Mouse (Mus musculus): ENCODE results near the gene Papss2.
"Not testable (repeated sequence)": the region's sequence is repeated elsewhere in the genome, so short reads cannot be mapped to it uniquely, and the experiment has no call there.

The Papss2 gene

GRCm38 (mm10) chr19:32637357-32638275 is 42.0 kb downstream of the Papss2 start:
- no peak for DNase-seq (ENCODE audit: extremely low spot score, low spot score)

DNA sequence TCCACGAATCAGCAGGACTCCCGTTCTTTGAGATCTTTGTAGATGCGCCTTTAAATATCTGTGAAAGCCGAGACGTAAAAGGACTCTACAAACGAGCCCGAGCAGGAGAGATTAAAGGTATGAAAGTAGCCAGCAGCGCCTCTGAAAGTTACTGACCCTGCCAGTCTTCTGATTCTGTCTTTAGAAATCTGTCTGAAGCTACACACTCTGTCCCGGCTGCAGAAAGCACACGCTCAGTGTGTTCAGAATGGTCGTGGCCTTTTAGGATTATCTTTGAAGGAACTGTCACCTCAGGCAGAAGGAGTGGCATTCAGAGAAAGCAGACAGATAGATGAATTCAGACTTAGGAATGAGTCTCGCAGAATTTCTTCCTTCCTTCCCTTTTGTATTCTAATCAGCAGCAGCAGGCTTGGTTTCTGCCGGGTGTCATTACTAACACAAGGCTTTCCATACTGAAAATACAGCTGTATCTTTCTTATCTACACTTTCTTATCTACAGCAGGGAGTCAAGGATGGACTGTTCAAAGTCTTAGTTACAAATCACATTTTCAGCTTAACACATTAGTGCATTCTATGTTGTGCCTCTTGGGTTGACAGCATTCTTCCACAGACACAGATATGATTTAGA is 42.8 kb downstream of the Papss2 start:
- no peak for DNase-seq (ENCODE audit: extremely low spot score, low spot score)

DNA sequence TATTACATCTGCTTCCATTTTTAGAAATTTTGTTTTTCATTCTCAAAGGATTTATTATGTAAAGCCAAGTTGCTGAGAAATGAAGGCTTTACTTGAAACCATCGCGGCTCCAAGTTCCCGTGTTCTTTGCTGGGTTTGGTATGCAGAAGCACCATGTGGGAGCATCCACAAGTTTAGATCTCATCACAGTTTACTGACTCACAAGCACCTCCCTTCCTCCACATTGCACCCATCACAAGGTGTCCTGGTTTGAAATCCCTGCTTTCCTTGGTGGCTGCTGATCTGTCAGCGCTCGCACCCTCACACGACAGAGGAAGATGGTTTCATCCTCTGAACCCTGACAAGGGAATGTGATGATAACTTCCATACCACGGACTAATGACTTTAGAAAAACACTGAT is 45.9 kb downstream of the Papss2 start:
- DNase-seq (ENCODE audit: extremely low spot score, low spot score): no peak

- no peak for DNase-seq (ENCODE audit: extremely low spot score, low spot score)
These were observed 46.4 kb downstream of the Papss2 start for GRCm38 (mm10) chr19:32641995-32642394.

- no peak for DNase-seq (ENCODE audit: extremely low spot score, low spot score)
These were observed 48.1 kb downstream of the Papss2 start for GRCm38 (mm10) chr19:32643642-32644041.

DNA sequence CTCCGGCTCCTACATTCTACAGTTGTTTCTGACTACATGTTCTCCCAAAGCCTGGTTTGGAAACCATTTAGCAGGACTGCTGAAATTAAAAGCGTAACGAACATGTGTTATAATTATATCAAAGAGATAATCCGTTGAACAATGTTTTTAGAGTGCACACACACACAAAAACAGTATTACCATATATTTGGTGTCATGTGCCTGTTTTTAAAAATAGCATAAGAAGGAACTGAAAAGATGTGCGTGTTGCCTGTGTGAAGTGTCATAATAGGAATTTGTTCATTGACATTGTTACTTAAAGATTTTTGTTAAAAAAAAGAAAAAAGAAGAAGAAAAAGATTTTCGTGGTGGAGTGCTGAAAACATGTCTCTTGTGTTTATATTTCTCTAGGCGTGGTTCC is 50.3 kb downstream of the Papss2 start:
- no peak for DNase-seq (ENCODE audit: extremely low spot score, low spot score)

DNA sequence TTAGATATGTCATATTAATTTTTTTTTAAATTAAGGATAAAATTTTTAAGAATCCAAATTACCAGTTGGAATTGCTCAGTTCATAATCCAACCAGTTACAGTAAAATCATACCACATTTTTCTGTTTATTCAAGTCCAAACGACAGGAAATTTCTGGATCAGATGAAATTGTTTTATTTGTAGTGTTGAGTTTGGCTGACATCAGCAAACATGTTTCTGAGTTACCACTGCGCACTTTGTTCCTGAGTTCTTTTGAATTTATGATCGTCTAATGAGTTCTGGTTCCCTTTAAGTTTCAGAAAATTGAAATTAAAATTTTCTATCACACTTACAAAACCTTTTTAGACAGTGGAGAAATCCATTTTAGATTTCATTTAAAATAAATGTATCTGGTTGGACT is 50.8 kb downstream of the Papss2 start:
- DNase-seq (ENCODE audit: extremely low spot score, low spot score): no peak

- no peak for DNase-seq (ENCODE audit: extremely low spot score, low spot score)
These were observed 52.5 kb downstream of the Papss2 start for GRCm38 (mm10) chr19:32648019-32648571.

GRCm38 (mm10) chr19:32651046-32651445 is 55.5 kb downstream of the Papss2 start:
- no peak for DNase-seq (ENCODE audit: extremely low spot score, low spot score)

GRCm38 (mm10) chr19:32653122-32653521 is 57.5 kb downstream of the Papss2 start:
- no peak for DNase-seq (ENCODE audit: extremely low spot score, low spot score)

DNA sequence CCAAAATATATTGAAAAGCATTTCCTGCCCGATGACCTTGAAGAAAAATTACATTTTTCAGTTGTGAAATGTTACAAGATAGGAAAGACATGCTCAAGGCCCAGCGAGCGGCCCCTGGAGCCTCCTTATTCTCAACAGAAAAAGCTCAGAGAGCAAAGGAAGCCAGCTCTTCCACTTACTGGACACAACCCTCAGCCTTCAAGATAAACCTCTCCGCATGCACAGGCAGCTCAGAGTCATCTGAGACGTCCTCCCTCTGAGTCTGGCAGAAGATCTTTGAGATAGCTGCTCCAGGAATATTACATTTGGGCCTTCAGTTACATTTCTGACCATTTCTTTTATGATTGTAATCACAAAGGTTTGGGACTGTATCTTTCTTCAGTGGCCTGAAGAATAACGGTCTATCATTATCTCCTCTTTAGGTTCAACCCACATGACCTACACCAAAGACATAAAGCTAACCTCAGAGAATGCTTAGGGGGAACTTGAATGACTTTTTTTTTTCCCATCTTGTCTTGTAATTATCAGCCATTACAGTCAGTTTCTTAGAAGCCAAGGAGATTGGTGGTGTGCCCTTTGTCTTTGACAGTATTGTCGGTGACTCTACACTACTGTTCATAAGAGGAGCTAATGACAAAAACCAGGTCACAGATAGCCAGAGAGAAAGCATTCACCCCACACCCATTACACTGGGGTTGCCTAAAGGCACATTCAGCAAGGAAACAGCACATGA is 58.2 kb downstream of the Papss2 start:
- no peak for DNase-seq (ENCODE audit: extremely low spot score, low spot score)

DNA sequence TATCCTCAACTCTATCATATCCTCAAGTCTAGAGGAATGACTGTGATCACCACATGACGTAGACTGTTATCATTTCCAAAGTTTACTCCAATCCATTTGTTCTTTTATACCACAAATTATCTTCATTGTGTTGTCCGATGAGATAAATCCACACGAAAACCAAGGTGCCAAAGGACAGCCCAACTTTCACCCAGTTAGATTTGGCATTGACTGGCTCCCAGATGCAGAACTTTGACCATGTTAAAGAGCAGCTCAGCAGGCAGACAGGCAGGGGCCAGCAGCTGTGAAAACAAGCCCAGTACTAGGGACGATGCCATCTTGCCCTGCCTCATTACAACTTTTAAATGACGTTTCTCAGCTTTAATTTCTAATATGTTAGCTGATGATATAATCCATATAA is 63.8 kb downstream of the Papss2 start:
- DNase-seq (ENCODE audit: extremely low spot score, low spot score): no peak

DNA sequence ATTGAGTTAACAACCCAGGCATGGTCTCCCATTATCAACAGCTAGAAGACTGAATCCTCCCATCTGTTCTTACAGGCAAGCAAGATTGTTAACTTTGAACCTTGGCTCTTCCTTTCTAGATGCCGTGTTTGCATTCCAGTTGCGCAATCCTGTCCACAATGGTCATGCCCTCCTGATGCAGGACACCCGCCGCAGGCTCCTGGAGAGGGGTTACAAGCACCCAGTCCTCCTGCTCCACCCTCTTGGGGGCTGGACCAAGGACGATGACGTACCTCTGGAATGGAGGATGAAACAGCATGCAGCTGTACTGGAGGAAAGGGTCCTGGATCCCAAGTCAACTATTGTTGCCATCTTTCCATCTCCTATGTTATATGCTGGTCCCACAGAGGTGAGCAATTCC is 67.3 kb downstream of the Papss2 start:
- DNase-seq (ENCODE audit: extremely low spot score, low spot score): no peak

GRCm38 (mm10) chr19:32665243-32665642 is 69.7 kb downstream of the Papss2 start:
- DNase-seq (ENCODE audit: extremely low spot score, low spot score): no peak

DNA sequence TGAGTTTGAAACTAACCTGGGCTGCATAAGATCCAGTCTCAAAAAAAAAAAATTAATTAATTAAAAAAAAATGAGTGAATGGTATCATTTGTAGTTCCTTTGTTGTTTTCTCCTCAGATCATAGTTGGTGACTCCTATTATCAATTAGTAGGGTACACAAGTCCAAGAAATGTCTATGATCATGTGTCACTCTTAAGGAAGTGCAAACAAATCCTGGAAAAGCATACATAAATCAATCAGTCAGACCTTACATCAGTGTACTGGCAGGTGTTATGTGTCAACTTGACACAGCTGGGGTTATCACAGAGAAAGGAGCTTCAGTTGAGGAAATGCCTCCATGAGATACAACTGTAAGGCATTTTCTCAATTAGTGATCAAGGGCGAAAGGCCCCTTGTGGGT is 72.2 kb downstream of the Papss2 start:
- DNase-seq (ENCODE audit: extremely low spot score, low spot score): not testable (repeated sequence)

DNA sequence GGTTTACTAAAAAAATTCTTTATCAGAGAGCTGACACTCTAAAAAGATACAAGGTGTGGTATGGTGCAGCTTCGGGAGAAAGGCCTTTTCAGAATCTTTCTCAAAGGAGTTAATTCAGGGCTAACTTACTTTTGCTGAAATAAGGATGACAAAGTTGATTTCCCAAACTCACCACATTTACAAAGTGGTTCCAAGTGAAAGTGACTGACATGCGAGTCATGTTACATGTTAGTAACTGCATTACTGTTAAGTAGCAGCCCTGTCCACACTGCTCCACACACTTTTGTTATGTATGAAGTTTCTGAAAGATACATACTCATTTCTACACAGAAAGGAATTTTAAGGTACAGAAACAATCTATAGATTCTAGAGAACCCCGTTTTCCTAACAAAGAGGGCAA is 80.2 kb downstream of the Papss2 start:
- no peak for DNase-seq (ENCODE audit: extremely low spot score, low spot score)

DNA sequence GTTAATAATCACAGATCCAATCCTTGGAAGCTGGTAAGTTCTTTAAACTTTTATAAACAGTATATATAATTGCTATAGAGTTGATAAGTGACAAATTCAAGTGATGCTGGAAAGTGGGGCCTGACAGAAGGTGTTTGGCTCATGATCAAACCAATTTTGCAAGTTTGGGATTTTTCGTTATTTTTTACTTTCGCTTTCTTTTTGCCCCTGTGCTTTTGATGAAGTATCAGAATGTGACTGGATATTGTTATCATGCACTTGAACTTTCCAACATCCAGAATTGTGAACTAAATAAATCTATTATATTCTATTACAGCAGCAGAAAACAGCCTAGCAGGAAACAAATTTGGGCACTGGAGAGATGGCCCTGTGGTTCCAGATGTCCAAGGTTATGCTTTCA is 85.3 kb downstream of the Papss2 start:
- DNase-seq (ENCODE audit: extremely low spot score, low spot score): no peak

DNA sequence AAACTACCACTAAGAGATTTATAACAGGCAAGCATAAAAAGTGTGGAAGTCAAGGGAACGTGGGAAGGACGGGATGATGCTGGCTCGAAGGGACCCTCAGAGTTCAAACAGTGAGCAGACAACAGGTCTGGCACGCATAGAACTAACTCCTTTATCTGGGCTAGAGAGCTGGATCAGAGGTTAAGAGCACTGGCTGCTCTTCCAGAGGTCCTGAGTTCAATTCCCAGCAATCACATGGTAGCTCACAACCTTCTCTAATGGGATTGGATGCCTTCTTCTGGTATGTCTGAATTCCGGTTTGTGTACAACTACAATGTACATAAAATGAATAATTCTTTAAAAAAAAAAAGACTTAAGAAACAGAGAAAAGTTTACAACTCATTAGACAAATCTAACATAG is 87.5 kb downstream of the Papss2 start:
- no peak for DNase-seq (ENCODE audit: extremely low spot score, low spot score)

GRCm38 (mm10) chr19:32687721-32688120 is 92.1 kb downstream of the Papss2 start:
- DNase-seq (ENCODE audit: extremely low spot score, low spot score): no peak

DNA sequence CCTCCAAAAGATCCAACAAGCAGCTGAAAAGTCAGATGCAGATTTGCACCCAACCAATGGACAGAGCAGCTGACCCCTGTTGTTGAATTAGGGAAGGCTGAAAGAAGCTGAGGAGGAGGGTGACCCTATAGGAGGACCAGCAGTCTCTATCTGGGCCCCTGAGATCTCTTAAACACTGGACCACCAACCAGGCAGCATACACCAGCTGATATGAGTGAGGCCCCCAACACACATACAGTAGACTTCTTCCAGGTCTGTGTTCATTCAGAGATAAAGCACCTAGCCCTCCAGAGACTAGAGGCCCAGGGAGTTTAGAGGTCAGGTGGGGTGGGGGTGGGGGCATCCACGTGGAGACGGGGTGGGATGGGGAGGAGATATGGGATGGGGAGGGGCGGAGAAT is 92.6 kb downstream of the Papss2 start:
- not testable (repeated sequence) for DNase-seq (ENCODE audit: extremely low spot score, low spot score)

- DNase-seq (ENCODE audit: extremely low spot score, low spot score): no peak
These were observed 94.1 kb downstream of the Papss2 start for GRCm38 (mm10) chr19:32689724-32690123.

DNA sequence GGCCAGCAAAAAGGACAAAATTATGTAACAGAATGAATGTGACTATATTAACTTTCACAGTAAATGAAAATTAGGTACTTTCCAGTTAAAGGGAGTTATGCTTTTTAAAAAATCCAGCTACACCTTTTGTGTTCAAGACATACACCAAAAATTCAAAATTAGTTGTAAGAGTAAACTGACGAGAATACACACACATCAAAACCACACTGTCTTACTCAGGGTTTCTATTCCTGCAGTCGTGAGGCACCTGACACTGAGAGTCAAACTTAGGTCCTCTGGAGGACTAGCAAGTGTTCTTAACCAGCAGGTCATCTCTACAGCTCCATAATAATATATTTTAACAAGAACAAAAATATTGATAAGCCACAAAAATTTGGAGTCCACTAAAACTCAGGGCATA is 101.1 kb downstream of the Papss2 start:
- no peak for DNase-seq (ENCODE audit: extremely low spot score, low spot score)
